Mouse (Mus musculus) embryonic facial prominence, embryonic 11.5 days (tissue): Measurements from ENCODE around the gene Calm3. TPM values are rescaled to one million over a fixed set of nuclear protein-coding genes. Genes with fewer than 3 reads are reported as not detected.
A peak's percentile ranks its signal among the peaks of the same experiment; 100 is the strongest.

ENCODE experiments used
- ATAC-seq: fragments of 200-750 bp; cut with Nextera tagmentation; replicated peaks from 2 replicates; pipeline ENCODE4 v1.8.0; 2017; ENCODE audit warnings: low read depth; ENCODE audit not compliant: insufficient number of reproducible peaks, low FRiP score, low TSS enrichment
- DNase-seq: peaks from one replicate; pipeline ENCODE4 v3.0.0-alpha.2; 2015; ENCODE audit warnings: low spot score
- H3K27ac ChIP-seq: fragments of 300-500 bp; sonication (generic); replicated peaks from 2 replicates; pipeline ENCODE4 v1.5.1; 2014; ENCODE audit warnings: mild to moderate bottlenecking, low read depth, low read length, control low read depth
- H3K27me3 ChIP-seq: fragments of 300-500 bp; sonication (generic); 2 replicates; pipeline ENCODE4 v1.6.1; 2014; ENCODE audit warnings: mild to moderate bottlenecking, low read length, moderate library complexity, mixed read lengths; ENCODE audit not compliant: control insufficient read depth, insufficient read depth
- H3K36me3 ChIP-seq: fragments of 300-500 bp; sonication (generic); replicated peaks from 2 replicates; pipeline ENCODE4 v1.6.1; 2014; ENCODE audit warnings: low read depth, mild to moderate bottlenecking, low read length, moderate library complexity, mixed read lengths; ENCODE audit not compliant: control insufficient read depth, insufficient read depth
- H3K4me1 ChIP-seq: fragments of 300-500 bp; sonication (generic); 2 replicates; pipeline ENCODE4 v1.6.1; 2014; ENCODE audit warnings: low read length, mixed read lengths; ENCODE audit not compliant: control insufficient read depth, insufficient read depth
- H3K4me2 ChIP-seq: fragments of 300-500 bp; sonication (generic); 2 replicates; pipeline ENCODE4 v1.6.1; 2014; ENCODE audit warnings: low read depth, mild to moderate bottlenecking, control low read depth, low read length, moderate library complexity
- H3K4me3 ChIP-seq: fragments of 300-500 bp; sonication (generic); 2 replicates; pipeline ENCODE4 v1.5.1; 2014; ENCODE audit warnings: low read depth, low read length, control low read depth
- H3K9ac ChIP-seq: fragments of 300-500 bp; sonication (generic); replicated peaks from 2 replicates; pipeline ENCODE4 v1.6.1; 2014; ENCODE audit warnings: mild to moderate bottlenecking, control low read depth, low read length
- H3K9me3 ChIP-seq: fragments of 300-500 bp; sonication (generic); replicated peaks from 2 replicates; pipeline ENCODE4 v1.6.1; 2016; ENCODE audit warnings: mild to moderate bottlenecking, low read length, inconsistent platforms, mixed read lengths; ENCODE audit not compliant: control insufficient read depth
- WGBS: fragments of 180-500 bp; shearing (Covaris S2); extraction: QIAGEN DNeasy Blood & Tissue Kit; methylation state at CpG from one replicate; pipeline ENCODE4 v1.1.7; 2014; 5-methylcytosine and 5-hydroxymethylcytosine counted together
- polyA plus RNA-seq: library from polyadenylated mRNA; unstranded; fragments of >200 nt; fragmentation: Nextera tagmentation; extraction: Ambion mirVana; gene quantifications from 2 replicates; pipeline ENCODE4 v1.2.1, GENCODE M21; 2014

The Calm3 gene
- polyA plus RNA-seq, 1 experiment from 2014 or later = 237 TPM

DNA sequence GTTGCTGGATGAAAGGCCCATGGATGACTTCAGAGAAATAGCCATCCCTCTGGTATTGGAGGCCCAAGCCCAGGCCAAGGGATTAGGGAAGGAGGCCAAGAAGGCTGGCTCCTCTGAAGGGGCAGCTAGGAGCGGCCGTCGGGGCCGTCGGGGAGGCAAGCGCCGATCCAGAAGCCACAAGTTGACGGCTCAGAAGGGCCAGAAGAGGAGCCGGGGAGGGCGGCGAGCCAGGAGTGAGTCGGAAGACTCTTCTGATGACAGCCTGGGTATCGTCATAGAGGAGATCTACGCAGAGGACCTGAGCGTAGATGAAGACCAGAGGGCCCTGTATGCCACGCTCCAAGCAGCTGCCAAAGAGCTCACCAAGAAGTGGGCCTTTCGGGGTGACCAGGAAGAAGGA is 21.5 kb upstream of the Calm3 start:
- ATAC-seq (no peak), DNase-seq (no peak)
- WGBS = 9% methylated on average over 17 of the region's 17 CpGs
- no peaks in the 10 kb centered on the region for H3K36me3 ChIP-seq
- H3K9me3 ChIP-seq = no peaks in the 10 kb centered on the region
- H3K9ac ChIP-seq = no peak overlapping the region; the same call in 1 of the 2 replicates
- H3K4me3 ChIP-seq = peak overlapping the region; percentile 63
- H3K27ac ChIP-seq = no peak overlapping the region
- peaks cover 11% of the 10 kb centered on the region for H3K4me1 ChIP-seq
- peaks cover 46% of the 10 kb centered on the region for H3K27me3 ChIP-seq
- peak overlapping the region; percentile 87 for H3K4me2 ChIP-seq

DNA sequence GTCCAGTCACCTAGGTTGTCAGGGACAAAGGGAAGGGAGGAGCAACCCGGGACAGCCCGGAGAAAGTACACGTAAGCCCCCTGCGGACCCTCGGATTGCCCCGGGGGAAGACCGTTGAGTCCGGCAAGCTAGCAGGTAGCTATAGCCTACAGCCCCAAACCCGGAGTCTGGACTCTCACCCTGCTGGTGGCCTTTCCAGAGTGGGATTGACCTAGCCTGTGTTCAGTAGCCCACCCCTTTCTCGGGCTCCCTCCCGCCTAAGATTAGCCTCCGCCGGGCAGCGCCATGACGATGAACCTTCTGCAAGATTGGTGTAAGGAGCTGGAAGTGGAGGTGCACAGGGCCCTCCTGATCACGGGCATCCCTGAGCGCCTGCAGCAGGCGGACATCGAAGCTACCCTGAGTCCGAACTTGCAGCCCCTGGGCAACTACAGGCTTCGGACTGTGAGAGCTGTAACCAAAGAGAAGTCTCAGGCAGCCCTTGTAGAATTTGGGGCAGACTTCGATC is 20.9 kb upstream of the Calm3 start:
- Histone ChIP-seq H3K4me3 (peak overlapping the region; percentile 63), H3K4me2 (peak overlapping the region; percentile 87), H3K4me1 (peaks cover 11% of the 10 kb centered on the region), H3K27me3 (peaks cover 46% of the 10 kb centered on the region), H3K36me3 (no peaks in the 10 kb centered on the region), H3K27ac (no peak overlapping the region), H3K9me3 (no peaks in the 10 kb centered on the region), H3K9ac (peak overlapping the region; percentile 80)
- 1% methylated on average over 22 of the region's 22 CpGs for WGBS
- ATAC-seq (no peak), DNase-seq (no peak)

- Histone ChIP-seq H3K9ac (peak within 1 kb of the TSS; percentile 80), H3K4me1 (peaks cover 11% of the 10 kb centered on the region), H3K9me3 (no peaks in the 10 kb centered on the region), H3K36me3 (no peaks in the 10 kb centered on the region), H3K4me2 (peak within 1 kb of the TSS; percentile 87), H3K27me3 (peaks cover 41% of the 10 kb centered on the region), H3K4me3 (peak within 1 kb of the TSS; percentile 63), H3K27ac (no peak within 1 kb of the TSS)
- DNase-seq (peak; percentile 95), ATAC-seq (peak; percentile 88)
- 14% methylated on average over 36 of the region's 36 CpGs for WGBS
These were observed 20.3 kb upstream of the Calm3 start, which contains the start of gene Pnmal2 for GRCm38 (mm10) chr7:16944061-16944807. Gene Pnmal2 (plus strand): TSS chr7:16944682.

DNA sequence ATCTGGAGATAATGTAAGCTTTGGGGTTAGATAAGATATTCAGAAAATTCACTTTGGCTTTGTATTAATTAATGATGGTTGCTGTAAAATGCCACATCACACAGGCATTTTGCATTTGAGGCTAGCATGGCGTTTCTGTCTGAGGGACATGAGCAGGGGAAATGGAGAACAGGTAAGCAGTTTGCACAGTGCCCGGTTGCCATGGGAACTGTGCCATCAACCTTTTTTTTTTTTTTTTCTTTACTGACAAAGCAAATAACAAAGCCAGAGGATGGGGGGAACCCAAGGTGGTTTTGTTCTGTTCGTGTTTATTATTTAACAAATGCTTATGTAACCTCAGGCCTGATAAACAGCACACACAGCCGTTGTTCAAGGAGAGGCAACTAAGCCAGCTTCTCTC is 18.9 kb upstream of the Calm3 start:
- 61% methylated on average over 4 of the region's 4 CpGs for WGBS
- H3K9me3 ChIP-seq = no peaks in the 10 kb centered on the region
- H3K4me1 ChIP-seq = peaks cover 11% of the 10 kb centered on the region
- peaks cover 28% of the 10 kb centered on the region for H3K27me3 ChIP-seq
- no peaks in the 10 kb centered on the region for H3K36me3 ChIP-seq
- H3K27ac ChIP-seq = no peak overlapping the region
- H3K9ac ChIP-seq = no peak overlapping the region
- DNase-seq (no peak), ATAC-seq (no peak)
- no peak overlapping the region for H3K4me2 ChIP-seq
- H3K4me3 ChIP-seq = no peak overlapping the region

DNA sequence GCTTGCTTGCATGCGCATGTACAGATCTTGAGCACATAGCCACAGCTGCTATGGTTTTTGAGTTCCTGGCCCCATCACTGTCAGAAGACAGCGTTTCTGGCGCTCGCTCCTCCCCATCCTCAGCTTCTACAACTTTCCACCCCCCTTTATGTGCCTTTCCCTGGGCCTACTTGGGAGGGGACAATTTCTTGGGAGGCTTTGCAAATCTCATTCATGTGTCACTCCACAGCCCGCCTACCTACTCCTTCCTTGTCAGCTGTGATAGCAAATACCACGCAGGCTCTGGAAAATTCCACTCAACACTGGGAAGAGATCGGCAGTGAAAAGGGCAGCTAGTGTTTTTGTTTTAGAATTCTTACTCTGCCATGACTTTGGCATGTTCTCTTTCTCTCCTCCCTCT is 16.4 kb upstream of the Calm3 start:
- Histone ChIP-seq H3K9me3 (no peaks in the 10 kb centered on the region), H3K4me2 (no peak overlapping the region), H3K27ac (no peak overlapping the region), H3K4me3 (no peak overlapping the region), H3K36me3 (no peaks in the 10 kb centered on the region), H3K27me3 (peaks cover 3% of the 10 kb centered on the region), H3K4me1 (no peaks in the 10 kb centered on the region), H3K9ac (no peak overlapping the region)
- ATAC-seq (no peak), DNase-seq (no peak)
- 50% methylated on average over 7 of the region's 7 CpGs for whole genome bisulfite sequencing

DNA sequence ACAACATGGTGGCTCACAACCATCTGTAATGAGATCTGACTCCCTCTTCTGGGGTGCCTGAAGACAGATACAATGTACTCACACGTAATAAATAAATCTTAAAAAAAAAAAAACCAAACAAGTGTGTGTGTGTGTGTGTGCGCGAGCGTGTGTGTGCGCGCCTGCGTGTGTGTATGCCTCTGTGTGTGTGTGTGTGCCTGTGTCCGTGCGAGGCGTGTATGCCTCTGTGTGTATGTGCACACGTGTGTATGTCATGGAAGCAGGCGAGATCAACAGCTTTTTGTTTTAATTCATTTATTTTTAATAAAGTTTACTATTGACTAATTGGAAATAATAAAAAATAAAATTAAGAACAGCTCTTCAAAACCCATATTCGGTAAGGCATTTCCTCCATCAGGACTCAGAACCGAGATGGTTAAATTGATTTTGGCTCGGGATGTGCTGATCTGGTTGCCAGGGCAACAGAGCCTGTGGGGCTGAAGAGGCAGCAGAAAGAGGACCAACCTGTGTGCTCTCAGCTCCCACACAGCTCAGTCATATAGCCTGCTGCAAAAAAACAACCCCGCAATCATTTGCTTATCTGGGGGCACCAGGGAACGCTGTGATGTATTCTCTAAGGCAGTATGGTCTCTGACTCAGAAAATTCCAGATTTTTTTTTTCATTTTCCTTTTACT is 14.3 kb upstream of the Calm3 start:
- Histone ChIP-seq H3K9ac (no peak overlapping the region), H3K36me3 (no peaks in the 10 kb centered on the region), H3K9me3 (no peaks in the 10 kb centered on the region), H3K4me2 (no peak overlapping the region), H3K4me1 (no peaks in the 10 kb centered on the region), H3K27me3 (no peaks in the 10 kb centered on the region), H3K4me3 (no peak overlapping the region), H3K27ac (no peak overlapping the region)
- no peak for ATAC-seq
- DNase-seq = peak; percentile 58
- 73% methylated on average over 17 of the region's 17 CpGs for WGBS

DNA sequence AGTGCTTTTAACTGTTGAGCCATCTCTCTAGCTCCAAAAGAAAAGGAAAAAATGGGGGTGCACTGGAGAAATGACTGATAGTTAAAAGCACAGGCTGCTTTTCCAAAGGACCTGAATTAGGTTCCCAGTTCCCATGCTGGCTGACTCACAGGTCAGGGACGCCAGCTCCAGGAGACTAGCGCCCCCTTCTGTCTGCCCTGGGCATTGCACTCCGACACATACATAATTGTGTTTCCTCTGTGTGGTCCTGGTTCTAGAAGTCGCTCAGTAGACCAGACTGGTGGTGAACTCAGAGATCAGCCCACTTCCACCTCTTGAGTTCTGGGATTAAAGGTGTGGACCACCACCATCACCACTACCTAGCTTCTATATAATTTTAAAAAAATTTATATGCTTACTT is 13.4 kb upstream of the Calm3 start:
- Histone ChIP-seq H3K4me3 (no peak overlapping the region), H3K27ac (no peak overlapping the region), H3K27me3 (no peaks in the 10 kb centered on the region), H3K36me3 (no peaks in the 10 kb centered on the region), H3K9me3 (no peaks in the 10 kb centered on the region), H3K4me1 (no peaks in the 10 kb centered on the region), H3K4me2 (no peak overlapping the region), H3K9ac (no peak overlapping the region)
- DNase-seq = no peak
- no peak for ATAC-seq
- WGBS = 49% methylated on average over 4 of the region's 4 CpGs
